Mouse (Mus musculus) megakaryocyte, embryonic 14.5 days (primary cell): ENCODE results near the gene 1810024B03Rik.

ENCODE experiments used
- FLI1 ChIP-seq: IDR thresholded peaks from 2 replicates; pipeline ENCODE4 v1.6.1; 2012; ENCODE audit warnings: low read length, inconsistent platforms, mixed read lengths
- GATA1 ChIP-seq: IDR thresholded peaks from 3 replicates; pipeline ENCODE4 v1.6.1; 2012; ENCODE audit warnings: mixed read lengths, low read length, inconsistent platforms, borderline replicate concordance

- TF ChIP-seq GATA1, result no peak
- TF ChIP-seq FLI1, result no peak
Observed at GRCm38 (mm10) chr2:127208452-127208769, 331 bp upstream of the 1810024B03Rik start.
